Mouse (Mus musculus) MEL-GATA-1-ER (cell line): ENCODE results near the gene Gnptab.
"Not testable (repeated sequence)": the region's sequence is repeated elsewhere in the genome, so short reads cannot be mapped to it uniquely, and the experiment has no call there.

Experiments
- DNase-seq: peaks from one replicate; pipeline ENCODE4 v3.0.0-alpha.2; 2012; ENCODE audit warnings: low read depth; ENCODE audit errors: extremely low read depth

Gnptab gene

GRCm38 (mm10) chr10:88412290-88412995, 33.5 kb downstream of the Gnptab start:
- no peak for DNase-seq

- DNase-seq = no peak
Measured at GRCm38 (mm10) chr10:88417686-88418085, 38.8 kb downstream of the Gnptab start.

GRCm38 (mm10) chr10:88420141-88420541, 41.2 kb downstream of the Gnptab start:
- no peak for DNase-seq

- DNase-seq = no peak
Measured at GRCm38 (mm10) chr10:88420655-88421435, 41.9 kb downstream of the Gnptab start.

GRCm38 (mm10) chr10:88426158-88426816, 47.4 kb downstream of the Gnptab start:
- peak; percentile 43 for DNase-seq

- DNase-seq = no peak
Measured at GRCm38 (mm10) chr10:88426896-88427295, 48.0 kb downstream of the Gnptab start.

GRCm38 (mm10) chr10:88427998-88428397, 49.1 kb downstream of the Gnptab start:
- no peak for DNase-seq

- no peak for DNase-seq
Measured at GRCm38 (mm10) chr10:88441224-88441623, 62.3 kb downstream of the Gnptab start.

GRCm38 (mm10) chr10:88451221-88451620, 72.3 kb downstream of the Gnptab start:
- DNase-seq = no peak

GRCm38 (mm10) chr10:88451990-88452389, 73.1 kb downstream of the Gnptab start:
- no peak for DNase-seq

- DNase-seq = no peak
Measured at GRCm38 (mm10) chr10:88457816-88458215, 78.9 kb downstream of the Gnptab start.

GRCm38 (mm10) chr10:88459502-88459992, 80.6 kb downstream of the Gnptab start, which contains the start of gene Sycp3:
TSS of gene Sycp3 (plus strand) at chr10:88459569.
- DNase-seq = no peak

- no peak for DNase-seq
Measured at GRCm38 (mm10) chr10:88460122-88460820, 81.3 kb downstream of the Gnptab start.

GRCm38 (mm10) chr10:88482866-88483265, 103.9 kb downstream of the Gnptab start:
- not testable (repeated sequence) for DNase-seq

- DNase-seq = no peak
Measured at GRCm38 (mm10) chr10:88488629-88489028, 109.7 kb downstream of the Gnptab start.

- DNase-seq = no peak
Measured at GRCm38 (mm10) chr10:88491632-88492031, 112.7 kb downstream of the Gnptab start.

- DNase-seq = no peak
Measured at GRCm38 (mm10) chr10:88492658-88493057, 113.7 kb downstream of the Gnptab start.

- DNase-seq = peak; percentile 28
Measured at GRCm38 (mm10) chr10:88494959-88495587, 116.1 kb downstream of the Gnptab start.
